Comparison of ENCODE assay signal across 8 mouse cellular contexts in genomic region chr12:27059885-27060284, GRCm38 (mm10).
DNase-seq lines count a peak whose midpoint lies in the region; ATAC-seq and TF ChIP-seq lines count a peak whose summit lies in the region.

No protein-coding gene starts in this region.

- peaks cover 29% of the 10 kb centered on the region for H3K4me1 ChIP-seq in kidney, embryonic 16.5 days (ENCODE audit: insufficient read depth, low read length)
- H3K4me1 ChIP-seq in embryonic facial prominence, embryonic 12.5 days = peaks cover 31% of the 10 kb centered on the region
- peaks cover 28% of the 10 kb centered on the region for H3K4me1 ChIP-seq in hindbrain, postnatal 0 days (ENCODE audit: insufficient read depth, low read length)

- 42% methylated on average over 4 of the region's 4 CpGs for WGBS in kidney, embryonic 16.5 days
- 19% methylated on average over 4 of the region's 4 CpGs for WGBS in embryonic facial prominence, embryonic 12.5 days
- WGBS in hindbrain, postnatal 0 days = 13% methylated on average over 4 of the region's 4 CpGs

- no peaks in the 10 kb centered on the region for H3K36me3 ChIP-seq in kidney, embryonic 16.5 days (ENCODE audit: insufficient read depth, low read length)
- no peaks in the 10 kb centered on the region for H3K36me3 ChIP-seq in embryonic facial prominence, embryonic 12.5 days
- H3K36me3 ChIP-seq in hindbrain, postnatal 0 days (ENCODE audit: insufficient read depth, low read length) = no peaks in the 10 kb centered on the region

- peak; percentile 6 to 31 for DNase-seq in kidney, adult 8-10 months
- peak; percentile 31 for DNase-seq in adrenal gland, adult 2 months
- peak; percentile 66 for DNase-seq in hindbrain, postnatal 0 days (ENCODE audit: low spot score)
- peak; percentile 57 for DNase-seq in neural tube, embryonic 10.5 days (ENCODE audit: extremely low spot score, low spot score)
- no peak for DNase-seq in frontal cortex, postnatal 25 days (ENCODE audit: low spot score in 2 of 2)
- DNase-seq in layer of hippocampus, adult 11-12 months (ENCODE audit: low spot score) = no peak

- H3K9ac ChIP-seq in kidney, embryonic 16.5 days (replicated peaks; ENCODE audit: low read length) = no peak overlapping the region
- no peak overlapping the region for H3K9ac ChIP-seq in embryonic facial prominence, embryonic 12.5 days
- H3K9ac ChIP-seq in hindbrain, postnatal 0 days (replicated peaks; ENCODE audit: low read length) = no peak overlapping the region

- H3K4me2 ChIP-seq in kidney, embryonic 16.5 days (replicated peaks; ENCODE audit: low read depth, low read length) = no peak overlapping the region
- H3K4me2 ChIP-seq in embryonic facial prominence, embryonic 12.5 days (replicated peaks) = no peak overlapping the region
- H3K4me2 ChIP-seq in hindbrain, postnatal 0 days (ENCODE audit: low read depth, low read length) = no peak overlapping the region

- no peak overlapping the region for H3K4me3 ChIP-seq in kidney, embryonic 16.5 days (ENCODE audit: low read length)
- no peak overlapping the region for H3K4me3 ChIP-seq in embryonic facial prominence, embryonic 12.5 days
- no peak overlapping the region for H3K4me3 ChIP-seq in hindbrain, postnatal 0 days (ENCODE audit: low read length)

- no peaks in the 10 kb centered on the region for H3K9me3 ChIP-seq in kidney, embryonic 16.5 days (ENCODE audit: low read length)
- no peaks in the 10 kb centered on the region for H3K9me3 ChIP-seq in embryonic facial prominence, embryonic 12.5 days
- no peaks in the 10 kb centered on the region for H3K9me3 ChIP-seq in hindbrain, postnatal 0 days (ENCODE audit: low read length)

- no peak overlapping the region for H3K27ac ChIP-seq in kidney, embryonic 16.5 days (ENCODE audit: low read length)
- peak overlapping the region; percentile 54; the same call in 1 of the 2 replicates for H3K27ac ChIP-seq in embryonic facial prominence, embryonic 12.5 days
- H3K27ac ChIP-seq in hindbrain, postnatal 0 days = peak overlapping the region; percentile 93; the same call in 1 of the 2 replicates

- no peaks in the 10 kb centered on the region for H3K27me3 ChIP-seq in kidney, embryonic 16.5 days (ENCODE audit: insufficient read depth, low read length)
- H3K27me3 ChIP-seq in embryonic facial prominence, embryonic 12.5 days = no peaks in the 10 kb centered on the region
- H3K27me3 ChIP-seq in hindbrain, postnatal 0 days (ENCODE audit: insufficient read depth, low read length) = no peaks in the 10 kb centered on the region

- no peak for ATAC-seq in kidney, embryonic 16.5 days (ENCODE audit: low FRiP score, low TSS enrichment)
- ATAC-seq in embryonic facial prominence, embryonic 12.5 days (ENCODE audit: insufficient number of reproducible peaks, insufficient read depth, low FRiP score, low TSS enrichment) = no peak
- ATAC-seq in hindbrain, postnatal 0 days = no peak

- TF ChIP-seq CTCF in hindbrain, postnatal 0 days (IDR thresholded peaks at IDR 0.05; ENCODE audit: low read depth) = peak; percentile 80

Comparison
In these comparisons a context has a peak if more than half of its experiments do, and no peak if none do; other contexts are left out.
1. DNase-seq: peak in kidney, adult 8-10 months (2 of 2), adrenal gland, adult 2 months (single experiment), hindbrain, postnatal 0 days (single experiment) and neural tube, embryonic 10.5 days (single experiment); none in frontal cortex, postnatal 25 days (0 of 2) and layer of hippocampus, adult 11-12 months (single experiment).